In genomic region chr5:4962063-4962610, GRCm38 (mm10) we compare ENCODE assay signal across 7 mouse cellular contexts.
DNase-seq lines count a peak whose midpoint lies in the region; TF ChIP-seq lines count a peak whose summit lies in the region.

No protein-coding gene starts in this region.

- peak overlapping the region; percentile 57 for H3K4me3 ChIP-seq in gastrocnemius, adult 2 months

- DNase-seq in adrenal gland, adult (ENCODE audit: inconsistent age in 2 of 2, low spot score in 1 of 2) = peak; percentile 29 to 88
- peak; percentile 57 to 73 for DNase-seq in cerebellum, postnatal 25 days
- DNase-seq in gastrocnemius, adult 2 months = peak; percentile 66
- peak; percentile 68 for DNase-seq in hindlimb bud, embryonic 11.5 days (ENCODE audit: extremely low spot score, low read depth, low spot score)
- DNase-seq in left cerebral cortex, adult 11 months (ENCODE audit: low spot score) = peak; percentile 18
- DNase-seq in lung, postnatal 36 days = peak; percentile 80
- peak; percentile 61 for DNase-seq in retina, postnatal 7 days (ENCODE audit: low read depth, low spot score)

- peak overlapping the region; percentile 35; the same call in 1 of the 2 replicates for H3K27ac ChIP-seq in gastrocnemius, adult 2 months

- intact Hi-C loops in gastrocnemius, adult 2 months (cut with DNase I) = loop anchor here (1.0 to 5.0 kb wide), 3 partner anchors 304 to 520 kb away; no protein-coding TSS in a partner anchor

- TF ChIP-seq CTCF in gastrocnemius, adult 2 months (IDR thresholded peaks at IDR 0.05) = no peak; the same call in none of the 2 replicates

Comparison
In these comparisons a context has a peak if more than half of its experiments do, and no peak if none do; other contexts are left out.
1. Peak in every context shown above with its lines: DNase-seq, H3K4me3 ChIP-seq and H3K27ac ChIP-seq.
2. DNase-seq: peak in every context shown above with its lines; median percentile 80 in lung, postnatal 36 days; 68 in hindlimb bud, embryonic 11.5 days; 66 in gastrocnemius, adult 2 months; 65 in cerebellum, postnatal 25 days; 61 in retina, postnatal 7 days; 58 in adrenal gland, adult; 18 in left cerebral cortex, adult 11 months.